In the genomic region with DNA sequence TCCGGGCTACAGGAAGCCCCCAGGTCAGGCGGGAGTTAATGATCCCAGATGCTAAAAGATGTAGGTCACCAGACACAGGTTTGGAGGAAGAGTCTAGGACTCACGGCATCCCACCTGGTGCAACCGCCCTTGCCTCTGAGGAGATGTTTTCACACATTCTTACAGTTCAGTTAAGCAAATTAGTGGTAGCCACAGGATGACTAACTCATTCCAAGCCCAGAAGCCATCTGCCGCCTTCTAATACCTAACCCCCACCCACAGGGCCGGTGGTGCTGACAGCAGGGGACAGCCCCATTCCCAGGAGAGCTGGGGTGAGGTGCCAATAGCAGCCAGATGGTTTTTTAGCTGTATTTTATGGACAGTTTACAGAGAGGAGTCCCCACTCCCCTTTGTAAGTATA, we compare ENCODE assay signal across 10 mouse cellular contexts. TPM values are rescaled to one million over a fixed set of nuclear protein-coding genes. Genes with fewer than 3 reads are reported as not detected.
DNase-seq lines count a peak whose midpoint lies in the region; ATAC-seq and TF ChIP-seq lines count a peak whose summit lies in the region.
"Had no signal": no experiment of that assay in that cellular context is flagged by ENCODE, and none has a peak within 500 bp of the region (broad histone marks: within the 10 kb centered on the region; RNA-seq: fewer than 3 reads in every experiment).

No protein-coding gene starts in this region.

- no peaks in the 10 kb centered on the region for H3K9me3 ChIP-seq in heart, embryonic 16.5 days (replicated peaks; ENCODE audit: control insufficient read depth, low read length)
- H3K9me3 ChIP-seq in CH12.LX (replicated peaks; ENCODE audit: low read length) = no peaks in the 10 kb centered on the region
- H3K9me3 ChIP-seq in liver, embryonic 15.5 days (replicated peaks) = no peaks in the 10 kb centered on the region

- TF ChIP-seq EP300 in CH12.LX (IDR thresholded peaks at IDR 0.05; ENCODE audit: low read length) = peak; percentile 100

- H3K27ac ChIP-seq in heart, embryonic 16.5 days (ENCODE audit: low read length) = peak overlapping the region; percentile 52; the same call in 1 of the 2 replicates
- peak overlapping the region; percentile 99 for H3K27ac ChIP-seq in CH12.LX (ENCODE audit: insufficient read depth, low read depth)
- H3K27ac ChIP-seq in liver, embryonic 15.5 days (replicated peaks) = peak overlapping the region; percentile 95
- H3K27ac ChIP-seq: gastrocnemius, adult 2 months had no signal

- WGBS in heart, embryonic 16.5 days = 60% methylated on average over 6 of the region's 6 CpGs
- 27% methylated on average over 6 of the region's 6 CpGs for WGBS in liver, embryonic 15.5 days (ENCODE audit: insufficient replicate concordance)

- dilution Hi-C loops in CH12.LX (cut with MboI; ENCODE audit: extremely low pct_ligation_motif_present, extremely low pct_unique_long_range_greater_than_20kb, low sequenced_read_pairs) = no loop called here

- no peaks in the 10 kb centered on the region for H3K27me3 ChIP-seq in heart, embryonic 16.5 days (ENCODE audit: control insufficient read depth, insufficient read depth, low read length)
- H3K27me3 ChIP-seq in CH12.LX (replicated peaks) = no peaks in the 10 kb centered on the region
- H3K27me3 ChIP-seq in liver, embryonic 15.5 days = no peaks in the 10 kb centered on the region

- no peak overlapping the region for H3K4me3 ChIP-seq in heart, embryonic 16.5 days (ENCODE audit: low read length)
- peak overlapping the region; percentile 0 to 89 (median 33) for H3K4me3 ChIP-seq in CH12.LX (replicated peaks in 1 of 3; ENCODE audit: low read depth in 2 of 3, low read length in 2 of 3, poor library complexity in 1 of 3)
- H3K4me3 ChIP-seq in liver, embryonic 15.5 days (replicated peaks) = peak overlapping the region; percentile 100

- peaks cover 37% of the 10 kb centered on the region for H3K79me2 ChIP-seq in CH12.LX (replicated peaks; ENCODE audit: control insufficient read depth, extremely low read depth, insufficient read depth, poor library complexity, severe bottlenecking)

- in situ Hi-C loops in CH12.LX (cut with MboI; ENCODE audit: low pct_ligation_motif_present, low pct_unique_long_range_greater_than_20kb, low sequenced_read_pairs) = no loop called here

- TF ChIP-seq POLR2A in CH12.LX (IDR thresholded peaks at IDR 0.05; ENCODE audit: low read depth, low read length) = no peak

- H3K4me2 ChIP-seq in heart, embryonic 16.5 days (ENCODE audit: low read depth, low read length) = peak overlapping the region; percentile 96; the same call in 1 of the 2 replicates
- peak overlapping the region; percentile 91 for H3K4me2 ChIP-seq in CH12.LX (ENCODE audit: insufficient read depth, low read depth, poor library complexity, severe bottlenecking)
- H3K4me2 ChIP-seq in liver, embryonic 15.5 days = peak overlapping the region; percentile 96

- no peak overlapping the region for H3K9ac ChIP-seq in heart, embryonic 16.5 days (ENCODE audit: low read length)
- 0 out of 2 replicates have a peak overlapping the region, but pooled peaks have one; percentile 30 for H3K9ac ChIP-seq in CH12.LX (ENCODE audit: insufficient read depth, low read depth)
- peak overlapping the region; percentile 99 for H3K9ac ChIP-seq in liver, embryonic 15.5 days

- DNase-seq in heart, adult 8-10 months (ENCODE audit: low spot score) = no peak
- DNase-seq in 3T3-L1 (ENCODE audit: low read depth, low spot score) (peak; percentile 70), CH12.LX (ENCODE audit: extremely low read depth) (peak; percentile 99)
- DNase-seq in layer of hippocampus, postnatal 10 days (ENCODE audit: low spot score in 2 of 2) = no peak
- no peak for DNase-seq in kidney, postnatal 4 days
- DNase-seq in kidney, postnatal 10 days = no peak
- DNase-seq: gastrocnemius, adult 2 months; layer of hippocampus, postnatal 36 days had no signal

- no peaks in the 10 kb centered on the region for H3K36me3 ChIP-seq in heart, embryonic 16.5 days (ENCODE audit: control insufficient read depth, insufficient read depth)
- H3K36me3 ChIP-seq in CH12.LX (replicated peaks in 1 of 2; ENCODE audit: control insufficient read depth in 1 of 2, insufficient read depth in 1 of 2, low read length in 1 of 2) = peaks cover 4 to 43% of the 10 kb centered on the region in 2 experiments
- peaks cover 42% of the 10 kb centered on the region for H3K36me3 ChIP-seq in liver, embryonic 15.5 days (replicated peaks)

- TF ChIP-seq CTCF in CH12.LX (conservative IDR thresholded peaks at IDR 0.05 in 1 of 2, IDR thresholded peaks at IDR 0.05 in 1 of 2; ENCODE audit: low read depth in 2 of 2, low read length in 2 of 2) = no peak

- H3K4me1 ChIP-seq in heart, embryonic 16.5 days (ENCODE audit: control insufficient read depth, insufficient read depth, low read length) = peaks cover 55% of the 10 kb centered on the region
- peaks cover 39 to 57% of the 10 kb centered on the region in 2 experiments for H3K4me1 ChIP-seq in CH12.LX (ENCODE audit: control insufficient read depth in 1 of 2, insufficient read depth in 2 of 2)
- peaks cover 78% of the 10 kb centered on the region for H3K4me1 ChIP-seq in liver, embryonic 15.5 days (replicated peaks)

- no peak for TF ChIP-seq RAD21 in CH12.LX (IDR thresholded peaks at IDR 0.05; ENCODE audit: low read depth, low read length)

- ATAC-seq in heart, embryonic 16.5 days (replicated peaks; ENCODE audit: extremely low read depth, insufficient read depth, low FRiP score) = no peak
- no peak for ATAC-seq in liver, embryonic 15.5 days (ENCODE audit: insufficient read depth)

TF ChIP-seq in CH12.LX, 34 proteins besides CTCF, POLR2A, EP300 and RAD21:
- TF ChIP-seq TCF12 (IDR thresholded peaks at IDR 0.05; ENCODE audit: low read depth, low read length) = peak; percentile 100
- TF ChIP-seq BHLHE40 (IDR thresholded peaks at IDR 0.05; ENCODE audit: low read depth, low read length) = peak; percentile 96
- peak; percentile 95 for TF ChIP-seq SIN3A (IDR thresholded peaks at IDR 0.05; ENCODE audit: low read length)
- peak; percentile 96 for TF ChIP-seq JUND (conservative IDR thresholded peaks at IDR 0.05; ENCODE audit: low read depth, low read length)
- peak; percentile 98 for TF ChIP-seq MAZ (IDR thresholded peaks at IDR 0.05; ENCODE audit: low read depth, low read length)
- TF ChIP-seq KAT2A (IDR thresholded peaks at IDR 0.05; ENCODE audit: insufficient replicate concordance, low read length) = peak; percentile 77; the same call in 1 of the 2 replicates
- peak; percentile 63; the same call in 1 of the 2 replicates for TF ChIP-seq TBP (conservative IDR thresholded peaks at IDR 0.05; ENCODE audit: low read depth, low read length)
- TF ChIP-seq ZNF384 (IDR thresholded peaks at IDR 0.05; ENCODE audit: low read depth, low read length) = peak; percentile 60; the same call in 1 of the 2 replicates
- peak; percentile 30 for TF ChIP-seq SMC3 (IDR thresholded peaks at IDR 0.05; ENCODE audit: low read depth, low read length)
- TF ChIP-seq MAX (IDR thresholded peaks at IDR 0.05; ENCODE audit: low read length) = peak; percentile 55
- peak; percentile 96 for TF ChIP-seq RCOR1 (conservative IDR thresholded peaks at IDR 0.05; ENCODE audit: low read depth, low read length)
- no peak for TF ChIP-seq PAX5 (IDR thresholded peaks at IDR 0.05; ENCODE audit: low read length)
- peak; percentile 24; the same call in 1 of the 2 replicates for TF ChIP-seq NELFE (IDR thresholded peaks at IDR 0.05; ENCODE audit: low read depth, low read length)
- TF ChIP-seq ETS1 (conservative IDR thresholded peaks at IDR 0.05; ENCODE audit: low read depth, low read length) = peak; percentile 99
- TF ChIP-seq ZKSCAN1 (IDR thresholded peaks at IDR 0.05; ENCODE audit: borderline replicate concordance, low read depth, low read length) = no peak
- TF ChIP-seq MEF2A (IDR thresholded peaks at IDR 0.05; ENCODE audit: borderline replicate concordance, low read depth, low read length) = peak; percentile 96
- peak; percentile 42; the same call in 1 of the 2 replicates for TF ChIP-seq ELF1 (IDR thresholded peaks at IDR 0.05; ENCODE audit: low read depth, low read length)
- TF ChIP-seq HCFC1 (IDR thresholded peaks at IDR 0.05; ENCODE audit: low read depth, low read length) = peak; percentile 29
- TF ChIP-seq JUN (IDR thresholded peaks at IDR 0.05; ENCODE audit: insufficient read depth, low read depth, low read length) = peak; percentile 95
- no peak for TF ChIP-seq ZC3H11A (IDR thresholded peaks at IDR 0.05; ENCODE audit: low read depth, low read length)
- TF ChIP-seq GABPA (IDR thresholded peaks at IDR 0.05; ENCODE audit: insufficient replicate concordance, low read depth, low read length) = no peak
- peak; percentile 29; the same call in 1 of the 2 replicates for TF ChIP-seq NRF1 (IDR thresholded peaks at IDR 0.05; ENCODE audit: low read depth, low read length)
- no peak for TF ChIP-seq CHD1 (IDR thresholded peaks at IDR 0.05; ENCODE audit: low read depth, low read length)
- TF ChIP-seq IRF4 (IDR thresholded peaks at IDR 0.05; ENCODE audit: low read depth, low read length) = peak; percentile 93
- peak; percentile 21; the same call in 1 of the 2 replicates for TF ChIP-seq ZMIZ1 (IDR thresholded peaks at IDR 0.05; ENCODE audit: low read depth, low read length)
- TF ChIP-seq USF2 (conservative IDR thresholded peaks at IDR 0.05; ENCODE audit: low read depth, low read length) = no peak
- no peak; the same call in 1 of the 2 replicates for TF ChIP-seq MXI1 (IDR thresholded peaks at IDR 0.05; ENCODE audit: low read depth, low read length)
- no peak for TF ChIP-seq POLR2AphosphoS2 (IDR thresholded peaks at IDR 0.05; ENCODE audit: low read depth, low read length)
- TF ChIP-seq USF1 (IDR thresholded peaks at IDR 0.05; ENCODE audit: low read depth, low read length) = no peak
- TF ChIP-seq MYC (IDR thresholded peaks at IDR 0.05; ENCODE audit: low read depth, low read length) = peak; percentile 87
- peak; percentile 93 for TF ChIP-seq MAFK (IDR thresholded peaks at IDR 0.05; ENCODE audit: insufficient replicate concordance, low read length)
- peak; percentile 94 for TF ChIP-seq CHD2 (IDR thresholded peaks at IDR 0.05; ENCODE audit: low read length)
- peak; percentile 33; the same call in 1 of the 2 replicates for TF ChIP-seq UBTF (IDR thresholded peaks at IDR 0.05; ENCODE audit: low read depth, low read length)

RNA-seq across cellular contexts. Expression of gene Zfpm1, which starts 3.8 kb away (rescaled TPM):
- 2.9 and 3.1 TPM in 2 replicates for polyA plus RNA-seq in heart, embryonic 16.5 days (2015; fragmentation: Nextera tagmentation; extraction: Ambion mirVana)
- 10 to 100 TPM; 18.1 to 23.2 (median 21.3) TPM for total RNA-seq in heart, adult 8-10 months (2022)
- 30.1 and 31.0 TPM in 2 replicates for total RNA-seq in CH12.LX (2012; rRNA removed)
- total RNA-seq in CH12.LX (2014; rRNA removed) = 11.0 and 11.3 TPM in 2 replicates
- polyA plus RNA-seq in CH12.LX (2012; ENCODE audit: insufficient read length, low read depth) = 63.5 and 68.4 TPM in 2 replicates
- polyA plus RNA-seq in liver, embryonic 15.5 days (2015; fragmentation: Nextera tagmentation; extraction: Ambion mirVana) = 12.0 and 14.9 TPM in 2 replicates
- 10 to 100 TPM; 25.7 to 27.2 TPM for total RNA-seq in layer of hippocampus, postnatal 10 days (2021)

Comparison
In these comparisons a context has a peak if more than half of its experiments do, and no peak if none do; other contexts are left out.
1. DNase-seq: peak in 3T3-L1 (single experiment) and CH12.LX (single experiment); none in heart, adult 8-10 months (single experiment), layer of hippocampus, postnatal 10 days (0 of 2), kidney, postnatal 4 days (0 of 2) and kidney, postnatal 10 days (single experiment).
2. Peak in every context shown above with its lines, with median percentiles within 50 percentile points of each other: H3K27ac ChIP-seq and H3K4me2 ChIP-seq.